Comparison of ENCODE assay signal across 17 mouse cellular contexts in the genomic region with DNA sequence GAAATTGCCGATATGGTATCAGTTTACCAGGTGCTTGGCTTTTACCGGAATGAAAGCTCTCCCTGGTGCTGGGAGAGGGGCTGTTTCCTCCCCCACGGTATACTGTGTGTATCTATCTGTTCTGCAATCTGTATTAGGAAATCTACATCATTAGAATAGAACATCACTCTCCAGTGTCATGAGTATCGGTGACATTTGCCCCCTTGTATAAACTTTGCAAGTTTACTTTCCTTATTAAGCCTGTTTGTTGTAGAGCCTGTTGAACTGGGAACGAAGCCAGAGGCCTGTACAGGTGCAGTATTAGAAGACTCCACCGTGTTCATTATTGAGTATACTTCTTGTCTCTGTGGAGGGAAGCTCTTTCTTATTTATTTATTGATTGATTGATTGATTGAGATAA. TPM values are rescaled to one million over a fixed set of nuclear protein-coding genes. Genes with fewer than 3 reads are reported as not detected.
A peak's percentile ranks its signal among the peaks of the same experiment; 100 is the strongest.
DNase-seq lines count a peak whose midpoint lies in the region; ATAC-seq and TF ChIP-seq lines count a peak whose summit lies in the region.
"Had no signal": no experiment of that assay in that cellular context is flagged by ENCODE, and none has a peak within 500 bp of the region (broad histone marks: within the 10 kb centered on the region; RNA-seq: fewer than 3 reads in every experiment).

No protein-coding gene starts in this region.

- WGBS in liver, adult 2 months: 23% methylated on average over 6 of the region's 6 CpGs
- WGBS in liver, embryonic 12.5 days (ENCODE audit: insufficient replicate concordance): 68% methylated on average over 6 of the region's 6 CpGs
- WGBS in liver, embryonic 15.5 days (ENCODE audit: insufficient replicate concordance): 52% methylated on average over 6 of the region's 6 CpGs
- 29% methylated on average over 6 of the region's 6 CpGs for WGBS in lung, embryonic 16.5 days
- 31% methylated on average over 6 of the region's 6 CpGs for WGBS in stomach, embryonic 15.5 days

- no peak for ATAC-seq in liver, embryonic 12.5 days
- ATAC-seq in liver, embryonic 15.5 days (ENCODE audit: insufficient read depth): peak; percentile 66
- ATAC-seq in lung, embryonic 16.5 days (ENCODE audit: low read depth): no peak
- peak; percentile 66 for ATAC-seq in stomach, embryonic 15.5 days (ENCODE audit: insufficient read depth, low FRiP score, low read depth)
- ATAC-seq: forebrain, embryonic 13.5 days had no signal

- no peak overlapping the region for H3K27ac ChIP-seq in liver, adult 2 months (replicated peaks; ENCODE audit: insufficient read depth, low read depth, low read length)
- no peak overlapping the region for H3K27ac ChIP-seq in liver, embryonic 12.5 days
- H3K27ac ChIP-seq in liver, embryonic 15.5 days (replicated peaks): no peak overlapping the region
- peak overlapping the region; percentile 11; the same call in 1 of the 2 replicates for H3K27ac ChIP-seq in lung, embryonic 16.5 days (ENCODE audit: low read length)
- H3K27ac ChIP-seq in stomach, embryonic 15.5 days: peak overlapping the region; percentile 55; the same call in 1 of the 2 replicates
- H3K27ac ChIP-seq: forebrain, embryonic 13.5 days; hindbrain, embryonic 14.5 days; macrophage; midbrain, embryonic 12.5 days had no signal

- peaks cover 5% of the 10 kb centered on the region for H3K27me3 ChIP-seq in liver, adult 2 months (ENCODE audit: control insufficient read depth, insufficient read depth, low read length)
- H3K27me3 ChIP-seq in liver, embryonic 12.5 days (replicated peaks): peaks cover 13% of the 10 kb centered on the region; the same call in 1 of the 2 replicates
- H3K27me3 ChIP-seq in liver, embryonic 15.5 days: peaks cover 78% of the 10 kb centered on the region
- H3K27me3 ChIP-seq in lung, embryonic 16.5 days (ENCODE audit: control insufficient read depth, insufficient read depth, low read depth, low read length): no peaks in the 10 kb centered on the region
- no peaks in the 10 kb centered on the region for H3K27me3 ChIP-seq in stomach, embryonic 15.5 days (replicated peaks)
- H3K27me3 ChIP-seq: forebrain, embryonic 13.5 days; midbrain, embryonic 12.5 days had no signal

- no peak overlapping the region for H3K4me2 ChIP-seq in liver, embryonic 12.5 days
- H3K4me2 ChIP-seq in liver, embryonic 15.5 days: no peak overlapping the region
- peak overlapping the region; percentile 9; the same call in 1 of the 2 replicates for H3K4me2 ChIP-seq in lung, embryonic 16.5 days (ENCODE audit: low read depth, low read length)
- H3K4me2 ChIP-seq in stomach, embryonic 15.5 days: no peak overlapping the region
- H3K4me2 ChIP-seq: forebrain, embryonic 13.5 days; hindbrain, embryonic 14.5 days; midbrain, embryonic 12.5 days had no signal

- no peak for TF ChIP-seq CTCF in liver, adult 2 months (IDR thresholded peaks at IDR 0.05; ENCODE audit: low read depth, low read length)

- no peak overlapping the region for H3K4me3 ChIP-seq in liver, adult 2 months (ENCODE audit: insufficient read depth, low read depth, low read length)
- H3K4me3 ChIP-seq in liver, embryonic 12.5 days: no peak overlapping the region
- no peak overlapping the region for H3K4me3 ChIP-seq in liver, embryonic 15.5 days (replicated peaks)
- H3K4me3 ChIP-seq in lung, embryonic 16.5 days (ENCODE audit: low read length): no peak overlapping the region
- no peak overlapping the region for H3K4me3 ChIP-seq in stomach, embryonic 15.5 days (replicated peaks)
- H3K4me3 ChIP-seq: forebrain, embryonic 13.5 days; midbrain, embryonic 12.5 days had no signal

- no peak for TF ChIP-seq POLR2A in liver, adult 2 months (IDR thresholded peaks at IDR 0.05; ENCODE audit: extremely low read depth, insufficient read depth, low read length)

- peak; percentile 88 for DNase-seq in liver, adult 2 months (ENCODE audit: extremely low read depth, low read depth, low spot score)
- no peak for DNase-seq in thymus, postnatal 10 days (ENCODE audit: low spot score in 2 of 2)
- DNase-seq in natural killer cell, adult 2 months (ENCODE audit: low spot score in 2 of 2): no peak
- DNase-seq: adrenal gland, adult 2 months; cerebellum, adult 11 months; cerebellum, postnatal 25 days; gastrocnemius, postnatal 36 days; heart, postnatal 10 days; right cerebral cortex, postnatal 25 days had no signal

- no peak overlapping the region for H3K9ac ChIP-seq in liver, adult 2 months (ENCODE audit: low read depth, low read length)
- H3K9ac ChIP-seq in liver, embryonic 12.5 days: no peak overlapping the region; the same call in 1 of the 2 replicates
- H3K9ac ChIP-seq in liver, embryonic 15.5 days: no peak overlapping the region
- H3K9ac ChIP-seq in lung, embryonic 16.5 days (ENCODE audit: low read length): no peak overlapping the region
- no peak overlapping the region for H3K9ac ChIP-seq in stomach, embryonic 15.5 days
- H3K9ac ChIP-seq: forebrain, embryonic 13.5 days; hindbrain, embryonic 14.5 days; midbrain, embryonic 12.5 days had no signal

- H3K4me1 ChIP-seq in liver, adult 2 months (ENCODE audit: control insufficient read depth, insufficient read depth, low read length): peaks cover 9% of the 10 kb centered on the region
- 0 out of 2 replicates have a peak, but pooled peaks cover 2% of the 10 kb centered on the region for H3K4me1 ChIP-seq in liver, embryonic 12.5 days
- H3K4me1 ChIP-seq in liver, embryonic 15.5 days (replicated peaks): no peaks in the 10 kb centered on the region
- peaks cover 7% of the 10 kb centered on the region for H3K4me1 ChIP-seq in lung, embryonic 16.5 days (replicated peaks; ENCODE audit: control insufficient read depth, insufficient read depth, low read length)
- no peaks in the 10 kb centered on the region for H3K4me1 ChIP-seq in stomach, embryonic 15.5 days
- H3K4me1 ChIP-seq: forebrain, embryonic 13.5 days; midbrain, embryonic 12.5 days had no signal

- H3K36me3 ChIP-seq in liver, adult 2 months (ENCODE audit: control insufficient read depth, insufficient read depth, low read length): no peaks in the 10 kb centered on the region
- no peaks in the 10 kb centered on the region for H3K36me3 ChIP-seq in liver, embryonic 12.5 days
- H3K36me3 ChIP-seq in liver, embryonic 15.5 days (replicated peaks): no peaks in the 10 kb centered on the region
- no peaks in the 10 kb centered on the region for H3K36me3 ChIP-seq in lung, embryonic 16.5 days (ENCODE audit: control insufficient read depth, insufficient read depth, low read length)
- no peaks in the 10 kb centered on the region for H3K36me3 ChIP-seq in stomach, embryonic 15.5 days
- H3K36me3 ChIP-seq: midbrain, embryonic 12.5 days had no signal

- no peaks in the 10 kb centered on the region for H3K9me3 ChIP-seq in liver, embryonic 12.5 days (replicated peaks)
- no peaks in the 10 kb centered on the region for H3K9me3 ChIP-seq in liver, embryonic 15.5 days (replicated peaks)
- H3K9me3 ChIP-seq in lung, embryonic 16.5 days (ENCODE audit: control insufficient read depth, low read length): no peaks in the 10 kb centered on the region
- H3K9me3 ChIP-seq in stomach, embryonic 15.5 days: no peaks in the 10 kb centered on the region
- H3K9me3 ChIP-seq: forebrain, embryonic 13.5 days; midbrain, embryonic 12.5 days had no signal

- H3K79me2 ChIP-seq in liver, adult 2 months (ENCODE audit: control insufficient read depth, insufficient read depth, low read length): peaks cover 4% of the 10 kb centered on the region; the same call in 1 of the 2 replicates

RNA-seq across cellular contexts. Expression of a gene that starts 30.6 kb away (rescaled TPM):
- total RNA-seq in liver, adult 2 months (2014; rRNA removed): 132 and 138 TPM in 2 replicates
- polyA plus RNA-seq in liver, adult 2 months (2012; rRNA removed): 51.5 and 55.1 TPM in 2 replicates
- 282 and 290 TPM in 2 replicates for polyA plus RNA-seq in liver, embryonic 12.5 days (2016; fragmentation: Nextera tagmentation; extraction: Ambion mirVana)
- 185 and 190 TPM in 2 replicates for polyA plus RNA-seq in liver, embryonic 15.5 days (2015; fragmentation: Nextera tagmentation; extraction: Ambion mirVana)
- 389 and 394 TPM in 2 replicates for polyA plus RNA-seq in lung, embryonic 16.5 days (2015; fragmentation: Nextera tagmentation; extraction: Ambion mirVana)
- polyA plus RNA-seq in stomach, embryonic 15.5 days (2015; fragmentation: Nextera tagmentation; extraction: Ambion mirVana): 392 and 406 TPM in 2 replicates

RNA-seq across cellular contexts. Expression of a gene that starts 50.6 kb away (rescaled TPM):
- total RNA-seq in liver, adult 2 months (2014; rRNA removed): 6.8 and 6.9 TPM in 2 replicates
- polyA plus RNA-seq in liver, adult 2 months (2012; rRNA removed): 1.0 and 1.2 TPM in 2 replicates
- polyA plus RNA-seq in liver, embryonic 12.5 days (2016; fragmentation: Nextera tagmentation; extraction: Ambion mirVana): 10.3 and 11.8 TPM in 2 replicates
- polyA plus RNA-seq in liver, embryonic 15.5 days (2015; fragmentation: Nextera tagmentation; extraction: Ambion mirVana): 4.7 and 4.9 TPM in 2 replicates
- polyA plus RNA-seq in lung, embryonic 16.5 days (2015; fragmentation: Nextera tagmentation; extraction: Ambion mirVana): 11.4 and 11.6 TPM in 2 replicates
- 9.5 and 11.6 TPM in 2 replicates for polyA plus RNA-seq in stomach, embryonic 15.5 days (2015; fragmentation: Nextera tagmentation; extraction: Ambion mirVana)

RNA-seq across cellular contexts. Expression of a gene that starts 54.0 kb away (rescaled TPM):
- 10.7 and 12.2 TPM in 2 replicates for total RNA-seq in liver, adult 2 months (2014; rRNA removed)
- 4.6 and 6.2 TPM in 2 replicates for polyA plus RNA-seq in liver, adult 2 months (2012; rRNA removed)
- 12.4 and 13.4 TPM in 2 replicates for polyA plus RNA-seq in liver, embryonic 12.5 days (2016; fragmentation: Nextera tagmentation; extraction: Ambion mirVana)
- polyA plus RNA-seq in liver, embryonic 15.5 days (2015; fragmentation: Nextera tagmentation; extraction: Ambion mirVana): 5.9 and 6.1 TPM in 2 replicates
- polyA plus RNA-seq in lung, embryonic 16.5 days (2015; fragmentation: Nextera tagmentation; extraction: Ambion mirVana): 13.2 and 16.6 TPM in 2 replicates
- polyA plus RNA-seq in stomach, embryonic 15.5 days (2015; fragmentation: Nextera tagmentation; extraction: Ambion mirVana): 22.2 and 23.1 TPM in 2 replicates

Comparison
In these comparisons a context has a peak if more than half of its experiments do, and no peak if none do; other contexts are left out.
1. ATAC-seq: peak in liver, embryonic 15.5 days (single experiment) and stomach, embryonic 15.5 days (single experiment); none in liver, embryonic 12.5 days (single experiment) and lung, embryonic 16.5 days (single experiment).
2. H3K27ac ChIP-seq: peak in lung, embryonic 16.5 days (single experiment) and stomach, embryonic 15.5 days (single experiment); none in liver, adult 2 months (single experiment), liver, embryonic 12.5 days (single experiment) and liver, embryonic 15.5 days (single experiment).